In genomic region chr14:55180951-55181350, GRCm38 (mm10) we compare ENCODE assay signal across 27 mouse cellular contexts. TPM values are rescaled to one million over a fixed set of nuclear protein-coding genes. Genes with fewer than 3 reads are reported as not detected.
DNase-seq lines count a peak whose midpoint lies in the region; ATAC-seq and TF ChIP-seq lines count a peak whose summit lies in the region.
"Had no signal": no experiment of that assay in that cellular context is flagged by ENCODE, and none has a peak within 500 bp of the region (broad histone marks: within the 10 kb centered on the region; RNA-seq: fewer than 3 reads in every experiment).

No protein-coding gene starts in this region.

- H3K79me2 ChIP-seq in heart, adult 2 months (replicated peaks; ENCODE audit: control insufficient read depth, insufficient read depth, low read length) = no peaks in the 10 kb centered on the region

- no peak for TF ChIP-seq CTCF in heart, postnatal 0 days (IDR thresholded peaks at IDR 0.05; ENCODE audit: low read depth)
- no peak for TF ChIP-seq CTCF in heart, adult 2 months (IDR thresholded peaks at IDR 0.05)

- H3K36me3 ChIP-seq in heart, embryonic 15.5 days = no peaks in the 10 kb centered on the region
- no peaks in the 10 kb centered on the region for H3K36me3 ChIP-seq in heart, postnatal 0 days (replicated peaks; ENCODE audit: control insufficient read depth, insufficient read depth, low read length)
- no peaks in the 10 kb centered on the region for H3K36me3 ChIP-seq in heart, adult 2 months (ENCODE audit: control insufficient read depth, insufficient read depth, low read length)
- H3K36me3 ChIP-seq: embryonic facial prominence, embryonic 13.5 days; embryonic facial prominence, embryonic 15.5 days; forebrain, embryonic 10.5 days; forebrain, embryonic 12.5 days had no signal

- no peaks in the 10 kb centered on the region for H3K9me3 ChIP-seq in heart, embryonic 15.5 days (replicated peaks)
- H3K9me3 ChIP-seq in heart, postnatal 0 days (replicated peaks; ENCODE audit: control insufficient read depth, low read length) = no peaks in the 10 kb centered on the region
- H3K9me3 ChIP-seq: embryonic facial prominence, embryonic 15.5 days; forebrain, embryonic 10.5 days; forebrain, embryonic 12.5 days had no signal

- no peak for DNase-seq in heart, adult 11 months
- DNase-seq in heart, postnatal 0 days (ENCODE audit: low spot score) = peak; percentile 25
- DNase-seq in heart, adult 2 months = no peak
- DNase-seq: adrenal gland, adult 2 months; adrenal gland, postnatal 10 days; adrenal gland, postnatal 25 days; cerebellum, adult 11 months; cerebellum, adult 18-20 months; cerebellum, adult 8-10 months; cerebellum, adult 9-11 months; cerebellum, postnatal 14 days; cerebellum, postnatal 36 days; embryo, embryonic 11 days had no signal

- H3K4me3 ChIP-seq in heart, embryonic 15.5 days = no peak overlapping the region
- no peak overlapping the region for H3K4me3 ChIP-seq in heart, postnatal 0 days (ENCODE audit: low read depth, low read length)
- H3K4me3 ChIP-seq in heart, adult 2 months = no peak overlapping the region
- H3K4me3 ChIP-seq: embryonic facial prominence, embryonic 13.5 days; embryonic facial prominence, embryonic 15.5 days; erythroblast, embryonic 14.5 days; forebrain, embryonic 10.5 days; forebrain, embryonic 12.5 days had no signal

- intact Hi-C loops in heart, adult 2 months (cut with DNase I) = no loop called here

- peaks cover 6% of the 10 kb centered on the region for H3K4me1 ChIP-seq in heart, embryonic 15.5 days (replicated peaks)
- H3K4me1 ChIP-seq in heart, postnatal 0 days (ENCODE audit: control insufficient read depth, insufficient read depth) = peaks cover 9% of the 10 kb centered on the region
- H3K4me1 ChIP-seq in heart, adult 2 months (ENCODE audit: control insufficient read depth, insufficient read depth, low read length) = no peaks in the 10 kb centered on the region; the same call in 1 of the 2 replicates
- H3K4me1 ChIP-seq: embryonic facial prominence, embryonic 13.5 days; embryonic facial prominence, embryonic 15.5 days; forebrain, embryonic 10.5 days; forebrain, embryonic 12.5 days had no signal

- TF ChIP-seq EP300 in heart, postnatal 0 days (IDR thresholded peaks at IDR 0.05; ENCODE audit: low read depth) = no peak
- TF ChIP-seq EP300 in heart, adult 2 months (IDR thresholded peaks at IDR 0.05; ENCODE audit: insufficient read depth, low read depth, low read length) = no peak

- no peak overlapping the region for H3K27ac ChIP-seq in heart, embryonic 15.5 days
- H3K27ac ChIP-seq in heart, postnatal 0 days (ENCODE audit: low read depth) = no peak overlapping the region
- no peak overlapping the region for H3K27ac ChIP-seq in heart, adult 2 months
- H3K27ac ChIP-seq: embryonic facial prominence, embryonic 13.5 days; embryonic facial prominence, embryonic 15.5 days; forebrain, embryonic 10.5 days; forebrain, embryonic 12.5 days had no signal

- no peaks in the 10 kb centered on the region for H3K27me3 ChIP-seq in heart, embryonic 15.5 days
- no peaks in the 10 kb centered on the region for H3K27me3 ChIP-seq in heart, postnatal 0 days (ENCODE audit: control insufficient read depth, insufficient read depth, low read length)
- no peaks in the 10 kb centered on the region for H3K27me3 ChIP-seq in heart, adult 2 months (ENCODE audit: control insufficient read depth, insufficient read depth, low read length)
- H3K27me3 ChIP-seq: embryonic facial prominence, embryonic 13.5 days; embryonic facial prominence, embryonic 15.5 days; forebrain, embryonic 12.5 days had no signal

- TF ChIP-seq POLR2A in heart, adult 2 months (IDR thresholded peaks at IDR 0.05; ENCODE audit: insufficient read depth, low read depth, low read length) = no peak

- WGBS in heart, embryonic 15.5 days = 18% methylated on average over 3 of the region's 3 CpGs
- WGBS in heart, postnatal 0 days = 22% methylated on average over 3 of the region's 3 CpGs
- 29% methylated on average over 3 of the region's 3 CpGs for WGBS in heart, adult 2 months

- no peak overlapping the region for H3K4me2 ChIP-seq in heart, embryonic 15.5 days
- no peak overlapping the region for H3K4me2 ChIP-seq in heart, postnatal 0 days (ENCODE audit: low read depth, low read length)
- H3K4me2 ChIP-seq: embryonic facial prominence, embryonic 13.5 days; embryonic facial prominence, embryonic 15.5 days; forebrain, embryonic 12.5 days had no signal

- peak overlapping the region; percentile 24; the same call in 1 of the 2 replicates for H3K9ac ChIP-seq in heart, embryonic 15.5 days
- no peak overlapping the region for H3K9ac ChIP-seq in heart, postnatal 0 days (replicated peaks; ENCODE audit: low read depth, low read length)
- no peak overlapping the region for H3K9ac ChIP-seq in heart, adult 2 months (ENCODE audit: low read depth, low read length)
- H3K9ac ChIP-seq: embryonic facial prominence, embryonic 13.5 days; embryonic facial prominence, embryonic 15.5 days; forebrain, embryonic 12.5 days had no signal

- peak; percentile 58 for ATAC-seq in heart, embryonic 15.5 days (replicated peaks; ENCODE audit: insufficient number of reproducible peaks, insufficient read depth, low FRiP score, low read depth)
- peak; percentile 49 for ATAC-seq in heart, postnatal 0 days (ENCODE audit: insufficient read depth, low read depth)
- ATAC-seq: forebrain, embryonic 14.5 days; forebrain, embryonic 16.5 days had no signal

RNA-seq across cellular contexts. Expression of gene Dhrs2, which starts 40.9 kb away (rescaled TPM):
- polyA plus RNA-seq in heart, embryonic 15.5 days (2015; fragmentation: Nextera tagmentation; extraction: Ambion mirVana) = 0.14 TPM in 1 of 2 replicates, not detected in the other
- total RNA-seq in heart, postnatal 0 days (2014; rRNA removed; ENCODE audit: low replicate concordance) = not detected in 2 replicates
- not detected in 2 replicates for polyA plus RNA-seq in heart, postnatal 0 days (2015; fragmentation: Nextera tagmentation; extraction: Ambion mirVana)
- total RNA-seq in heart, adult 2 months (2021) = not detected
- 0.27 TPM in 1 of 2 replicates, not detected in the other for polyA plus RNA-seq in heart, adult 2 months (2012; rRNA removed)
- total RNA-seq: adrenal gland, adult 2 months; adrenal gland, postnatal 25 days; adrenal gland, postnatal 4 days; common myeloid progenitor, adult 5-6 weeks; ES-E14; MEL had no signal
- polyA plus RNA-seq: adrenal gland, adult 2 months; C2C12; embryonic facial prominence, embryonic 11.5 days; erythroblast, embryonic 14.5 days; forebrain, embryonic 10.5 days; forebrain, embryonic 16.5 days had no signal
